Mouse (Mus musculus) heart, adult 9 months (tissue): ENCODE data around the gene Sos1.
A peak's percentile ranks its signal among the peaks of the same experiment; 100 is the strongest.

ENCODE experiments used
- DNase-seq, 2 experiments: peaks; one replicate each; pipeline ENCODE4 v3.0.0; 2022; ENCODE audit warnings: low spot score in 2 of 2

The Sos1 gene

DNA sequence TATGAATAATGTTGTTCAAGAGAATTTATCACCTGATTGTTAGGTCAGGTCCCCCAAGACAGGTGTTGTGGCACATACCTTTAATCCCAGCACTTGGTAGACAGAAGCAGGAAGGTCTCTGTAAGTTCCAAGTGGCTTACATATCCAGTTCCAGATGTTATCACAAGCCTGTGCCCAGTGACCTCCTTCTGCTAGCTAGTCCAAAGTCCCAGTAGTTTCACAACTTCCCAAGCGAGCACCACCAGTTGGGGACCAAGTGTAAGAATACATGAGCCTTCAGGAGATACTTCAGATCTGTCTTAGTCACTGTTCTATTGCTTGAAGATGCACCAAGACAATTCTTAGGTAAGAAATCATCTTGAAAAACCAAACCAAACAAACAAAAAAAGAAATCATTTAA is 13.6 kb upstream of the Sos1 start:
- DNase-seq: no peak

DNA sequence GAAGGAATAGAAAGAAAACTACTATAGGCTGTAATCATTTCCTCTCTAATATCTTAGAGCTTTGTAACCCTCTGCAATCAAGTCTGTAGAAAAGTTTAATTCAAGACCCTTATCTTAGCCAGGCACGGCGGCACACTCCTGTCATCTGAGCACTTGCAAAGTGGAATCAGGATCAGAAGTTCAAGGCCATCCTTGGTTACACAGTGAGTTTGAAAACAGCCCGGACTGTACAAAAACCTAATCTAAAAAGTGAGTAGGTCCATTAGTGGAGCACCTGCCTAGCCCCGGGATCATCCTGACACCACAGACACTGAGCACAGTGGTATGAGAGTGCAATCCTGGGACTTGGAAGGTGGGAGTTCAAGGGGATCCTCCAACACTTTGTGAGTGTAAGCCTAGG is 12.6 kb upstream of the Sos1 start:
- no peak for DNase-seq

DNA sequence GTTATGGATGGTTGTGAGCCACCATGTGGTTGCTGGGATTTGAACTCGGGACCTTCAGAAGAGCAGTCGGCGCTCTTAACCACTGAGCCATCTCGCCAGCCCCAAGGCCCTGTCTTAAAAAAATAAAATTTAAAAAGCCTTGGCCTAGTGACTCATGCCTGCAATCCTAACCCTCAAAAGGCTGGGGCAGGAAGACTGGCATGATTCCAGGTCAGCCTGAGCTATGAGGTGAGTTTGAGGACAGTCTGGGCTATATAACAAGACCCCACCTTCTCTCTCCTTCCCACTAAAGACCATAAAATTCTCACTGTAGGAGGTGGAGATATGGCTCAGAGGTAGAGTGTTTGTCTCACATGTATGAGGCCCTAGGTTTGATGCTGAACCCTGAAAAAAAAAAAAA is 12.0 kb upstream of the Sos1 start:
- no peak for DNase-seq

DNA sequence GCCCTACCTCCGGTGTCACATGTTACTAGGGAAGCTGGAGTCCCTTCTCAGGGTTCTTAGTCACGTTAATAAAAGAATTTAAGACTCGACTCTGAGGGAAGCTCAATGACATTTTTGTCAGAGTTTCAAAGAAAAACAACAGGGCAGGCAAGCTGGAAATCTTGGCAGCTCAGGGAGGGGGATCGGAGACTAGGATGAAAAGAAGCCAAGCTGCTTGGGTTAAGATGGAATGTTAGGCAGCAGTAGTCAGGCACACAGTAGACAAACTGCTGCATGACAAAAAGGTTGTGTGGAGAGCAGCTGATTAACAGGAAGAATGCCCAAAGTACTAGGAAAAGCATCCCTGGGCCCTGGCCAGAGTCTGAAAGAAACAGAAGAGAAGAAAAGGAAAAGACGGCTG is 9.9 kb upstream of the Sos1 start:
- DNase-seq: no peak

DNA sequence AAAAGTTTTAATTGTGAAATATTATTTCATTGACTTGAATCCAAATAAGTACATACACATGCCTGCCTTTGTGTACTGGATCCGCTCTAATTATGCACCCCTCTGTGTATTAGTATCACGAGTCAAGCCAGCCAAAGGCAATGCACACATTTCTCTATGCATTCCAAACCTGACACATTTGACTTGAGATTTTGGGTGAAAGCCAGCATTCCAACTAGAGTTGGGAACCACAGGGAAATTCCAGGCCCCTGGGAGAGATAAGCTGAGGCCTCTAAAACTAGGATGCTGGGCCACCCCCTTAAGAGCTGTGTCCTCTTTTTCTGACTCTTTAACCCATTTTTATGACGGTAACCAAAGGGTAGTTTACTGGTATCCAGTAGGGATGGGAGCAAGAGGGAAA is 8.7 kb upstream of the Sos1 start:
- no peak for DNase-seq

DNA sequence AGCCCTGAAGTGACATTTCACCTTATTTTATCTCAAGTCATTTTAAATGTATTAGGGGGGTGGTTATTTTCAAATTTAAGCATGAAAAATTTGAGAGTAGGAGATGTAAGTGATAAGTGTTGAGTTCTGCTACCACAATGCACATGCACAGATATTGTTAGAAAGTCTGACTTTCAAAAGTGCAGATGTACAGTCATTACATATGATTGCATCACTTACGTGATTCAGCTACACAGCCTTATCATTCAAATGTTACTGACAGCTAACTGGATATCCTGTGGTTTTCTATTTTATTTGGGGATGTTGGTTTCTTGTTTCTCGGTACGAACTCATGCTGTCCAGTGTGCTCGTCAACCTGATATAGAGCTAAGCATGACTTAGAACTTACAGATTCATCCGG is 4.9 kb upstream of the Sos1 start:
- no peak for DNase-seq

DNA sequence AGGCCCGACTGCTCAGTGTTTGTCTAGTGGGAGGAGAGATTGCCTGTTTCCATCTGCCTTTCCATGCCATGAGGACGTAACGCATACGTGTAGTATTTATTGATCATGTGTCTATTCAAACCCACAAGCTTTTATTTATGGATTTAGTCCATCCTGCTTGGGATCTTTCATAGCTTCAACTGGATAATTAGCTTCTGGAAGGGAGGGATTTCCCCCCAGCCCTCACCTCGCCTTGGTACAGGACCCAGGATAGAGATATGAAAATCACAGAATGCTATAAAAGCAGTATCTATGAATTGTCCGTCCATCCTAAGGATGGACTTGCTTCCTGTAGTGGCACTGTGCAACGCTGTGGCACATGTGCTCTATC is 587 bp upstream of the Sos1 start:
- DNase-seq: no peak

DNA sequence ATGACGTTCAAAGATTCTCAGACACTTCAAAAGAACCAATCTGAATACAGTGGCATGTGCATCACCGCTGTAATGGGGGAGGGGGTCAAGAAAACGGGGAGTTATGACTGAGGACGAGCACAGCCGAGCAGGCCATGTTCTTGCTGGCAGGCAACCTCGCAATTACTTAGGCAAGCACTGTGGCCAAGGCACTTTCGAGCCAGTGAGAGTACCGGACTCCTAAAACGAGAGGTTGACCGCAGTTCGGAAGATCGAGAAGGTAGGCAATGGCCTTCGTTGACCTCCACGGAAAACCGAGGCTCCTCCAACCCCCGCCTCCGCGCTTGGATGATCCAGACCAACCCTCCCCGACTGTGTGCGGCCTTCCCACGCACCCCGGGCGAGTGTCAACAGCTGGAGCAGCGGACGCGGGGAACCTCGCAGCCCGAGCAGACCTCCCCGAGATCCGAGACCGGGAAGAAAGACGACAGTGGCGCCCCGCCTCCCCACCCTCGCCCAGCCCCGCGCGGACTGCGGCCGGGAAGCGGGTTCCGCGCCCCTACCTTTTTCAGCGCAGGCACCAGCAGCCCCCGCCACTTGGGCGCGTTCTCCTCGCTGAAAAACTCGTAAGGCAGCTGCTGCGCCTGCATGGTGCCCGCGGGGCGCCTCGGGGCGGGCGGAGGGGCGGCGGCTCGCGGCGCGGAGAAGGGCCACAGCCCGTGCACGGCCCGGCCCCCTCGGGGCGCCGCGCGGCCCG is 790 bp downstream of the Sos1 start:
- DNase-seq: peak; percentile 48 to 52

DNA sequence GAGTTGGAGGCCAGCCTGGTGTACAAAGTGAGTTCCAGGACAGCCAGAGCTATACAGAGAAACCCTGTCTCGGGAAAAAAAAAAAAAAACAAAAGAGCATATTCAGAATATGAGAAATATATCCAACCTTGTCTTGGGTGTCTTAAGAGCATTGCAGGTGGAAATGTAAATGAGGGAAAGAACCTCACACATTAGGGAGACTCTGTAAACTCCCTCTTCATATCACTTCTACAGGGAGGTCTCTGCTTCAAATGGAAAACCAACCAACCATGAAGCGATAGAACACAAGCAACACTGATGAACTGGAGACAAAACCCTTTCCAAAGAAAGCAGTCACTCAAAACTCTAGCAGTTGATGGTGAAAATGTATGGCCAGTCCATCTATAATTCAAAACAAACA is 2.6 kb downstream of the Sos1 start:
- DNase-seq: no peak

DNA sequence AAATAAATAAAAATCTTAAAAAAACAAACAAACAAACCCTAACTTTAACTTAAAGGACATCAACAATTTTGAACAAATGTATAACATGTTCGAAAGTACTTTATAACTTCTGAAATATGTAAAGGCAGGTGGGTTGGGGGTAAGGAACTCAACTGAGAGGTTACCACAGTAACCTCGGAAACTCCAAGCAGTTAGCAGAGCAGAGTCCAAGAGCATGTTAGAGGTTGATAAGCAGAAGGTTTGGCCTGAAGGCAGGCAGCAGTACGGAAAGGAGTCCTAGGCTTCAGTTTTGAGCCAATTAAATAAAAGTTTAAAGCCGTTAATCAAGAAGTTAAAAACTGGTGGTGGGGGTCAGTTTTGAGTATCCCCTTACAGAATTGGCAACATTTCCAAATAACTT is 3.8 kb downstream of the Sos1 start:
- DNase-seq: no peak

DNA sequence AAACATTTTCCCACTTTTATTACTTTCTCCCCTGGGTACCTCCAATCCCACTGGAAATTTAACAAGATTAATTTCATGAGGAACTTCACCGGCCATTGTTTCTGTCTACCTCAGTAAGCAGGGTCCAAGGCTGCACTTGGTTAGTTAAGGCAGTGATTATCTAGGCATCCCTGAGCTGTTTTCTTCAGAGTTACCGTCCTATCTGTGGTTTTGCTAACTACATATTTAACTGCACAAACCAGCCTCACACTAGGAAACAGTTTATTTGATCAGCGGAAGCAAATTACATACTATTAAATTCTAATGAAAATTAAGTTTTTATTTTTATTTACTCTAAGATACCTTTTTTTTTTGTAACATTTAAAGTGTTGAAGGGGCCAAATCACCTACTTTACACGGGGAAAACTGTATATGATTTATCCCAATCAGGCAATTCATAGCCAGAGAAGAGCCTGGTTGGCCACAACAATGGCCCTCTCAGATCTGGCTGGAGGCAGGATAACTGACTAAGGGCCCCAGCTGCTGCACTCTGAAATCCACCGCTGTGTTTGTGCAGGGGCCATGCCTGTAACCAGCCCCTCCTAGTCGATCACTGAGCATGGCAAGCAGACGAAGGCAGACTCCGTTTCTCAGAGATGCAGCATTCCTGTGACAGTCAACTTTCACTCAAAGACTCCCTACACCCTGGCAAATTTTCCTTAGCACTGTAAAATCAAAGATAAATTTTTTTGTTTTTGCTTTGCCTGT is 9.0 kb downstream of the Sos1 start:
- DNase-seq: no peak

DNA sequence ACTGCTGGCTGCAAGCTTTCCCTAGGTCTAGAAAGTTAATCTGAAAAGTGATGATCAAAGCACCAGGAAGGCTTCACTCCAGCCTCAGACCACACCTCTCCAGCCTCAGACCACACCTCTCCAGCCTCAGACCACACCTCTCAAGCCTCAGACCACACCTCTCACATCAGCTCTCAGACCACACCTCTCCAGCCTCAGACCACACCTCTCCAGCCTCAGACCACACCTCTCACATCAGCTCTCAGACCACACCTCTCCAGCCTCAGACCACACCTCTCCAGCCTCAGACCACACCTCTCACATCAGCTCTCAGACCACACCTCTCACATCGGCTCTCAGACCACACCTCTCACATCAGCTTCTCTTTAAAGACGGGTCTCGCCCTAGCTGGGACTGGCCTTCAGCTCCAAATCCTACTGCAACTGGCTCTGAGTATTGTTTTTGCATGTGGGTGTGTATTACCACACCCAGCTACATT is 11.8 kb downstream of the Sos1 start:
- peak in 1 of 2 experiments; percentile 32 for DNase-seq

DNA sequence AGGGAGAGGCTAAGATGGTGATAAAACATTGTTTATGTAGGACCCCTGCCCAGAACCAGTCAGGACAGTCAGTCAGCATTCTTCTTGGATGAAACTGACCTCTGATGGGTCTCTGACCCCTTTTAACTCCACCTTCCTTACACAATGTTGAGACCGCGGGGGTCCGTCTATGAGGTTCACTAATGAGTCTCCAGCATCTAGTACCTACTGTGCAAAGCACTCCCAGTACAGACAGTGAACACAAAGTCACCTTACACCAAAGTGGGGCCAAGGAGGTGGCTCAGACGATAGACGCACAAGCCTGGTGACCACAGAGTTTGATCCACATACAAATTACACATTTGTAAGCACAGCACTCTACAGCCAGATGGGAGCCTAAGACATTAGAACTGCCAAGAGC is 20.0 kb downstream of the Sos1 start:
- DNase-seq: no peak

DNA sequence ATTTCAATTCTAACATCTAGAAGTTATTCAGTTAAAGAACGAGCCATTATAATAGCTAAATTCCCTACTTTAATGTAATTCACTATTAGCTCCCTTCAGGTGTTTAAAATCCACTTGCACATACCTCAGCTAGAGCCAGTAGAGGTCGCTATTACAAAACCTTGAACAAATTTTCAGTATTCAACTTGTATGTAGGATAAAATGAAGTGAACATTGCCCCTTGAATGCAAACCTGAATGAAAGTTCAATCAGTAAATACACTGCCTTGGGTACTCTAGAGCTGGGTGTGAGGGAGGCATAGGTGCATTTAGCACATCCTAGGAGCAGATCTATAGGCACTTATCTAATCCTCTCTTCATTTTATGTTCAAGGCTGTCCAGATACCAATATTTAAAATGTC is 24.6 kb downstream of the Sos1 start:
- DNase-seq: peak in 1 of 2 experiments; percentile 24

DNA sequence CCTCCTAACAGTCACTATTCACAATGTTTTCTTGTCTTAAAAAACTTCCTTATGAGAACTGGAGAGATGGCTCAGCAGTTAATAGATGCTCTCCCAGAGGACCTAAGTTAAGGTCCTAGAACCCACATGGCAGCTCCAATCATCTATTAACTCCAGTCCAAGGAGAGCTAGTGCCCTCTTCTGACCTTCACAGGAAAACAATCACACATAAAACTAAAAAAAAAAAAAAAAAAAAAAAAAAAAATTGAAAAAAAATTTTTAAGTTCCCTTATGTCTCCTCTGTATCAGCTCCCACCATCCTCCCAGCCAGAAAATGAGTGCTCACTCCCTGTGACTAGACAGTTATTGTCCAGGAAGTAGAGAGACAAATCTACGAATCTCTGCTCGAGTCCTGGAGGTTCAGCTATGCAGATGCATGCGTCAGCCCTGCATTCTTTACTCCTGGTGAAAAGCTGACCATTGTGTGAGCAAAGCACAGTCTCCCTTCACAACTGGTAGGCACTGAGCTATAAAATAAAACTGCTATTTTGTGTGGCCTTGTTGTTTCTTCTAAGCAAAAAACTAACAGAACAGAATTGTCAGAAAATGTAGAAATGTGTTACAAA is 29.7 kb downstream of the Sos1 start:
- DNase-seq: no peak

DNA sequence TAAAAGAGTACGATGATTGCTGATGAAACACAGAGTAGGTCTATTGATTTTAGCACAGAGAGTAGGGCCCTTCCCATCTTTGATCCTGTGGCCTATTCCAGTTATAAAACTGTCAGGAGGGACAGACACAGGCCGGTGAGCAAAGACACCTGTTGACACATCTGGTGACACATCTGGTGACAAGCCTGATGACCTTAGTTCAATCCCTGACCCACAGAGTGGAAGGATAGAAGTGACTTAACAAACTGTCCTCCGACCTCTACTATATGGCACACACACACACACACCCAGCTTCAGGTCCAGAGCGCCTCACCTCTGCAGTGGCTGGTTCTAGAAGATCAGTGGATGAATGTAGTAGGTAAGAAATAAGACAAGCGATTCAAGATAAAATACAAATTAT is 33.8 kb downstream of the Sos1 start:
- DNase-seq: no peak

DNA sequence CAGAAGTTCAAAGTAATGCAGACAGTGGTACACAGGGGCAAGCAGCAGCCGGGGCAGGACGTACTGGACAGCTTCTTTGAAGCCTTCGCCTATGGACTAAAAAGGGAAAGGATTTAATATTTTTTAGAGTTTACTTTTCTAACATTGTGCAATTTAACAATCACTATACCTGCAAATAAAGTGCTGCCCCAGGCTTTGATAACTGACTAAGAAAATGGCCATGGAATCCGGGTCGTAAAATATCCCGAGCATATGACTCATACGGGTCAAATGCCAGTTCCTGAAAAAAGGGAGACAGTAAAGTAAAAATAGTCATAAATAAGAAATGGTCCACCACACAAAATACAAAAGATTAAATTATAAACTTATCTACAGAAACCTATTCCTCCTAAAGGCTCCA is 34.8 kb downstream of the Sos1 start:
- DNase-seq: no peak

DNA sequence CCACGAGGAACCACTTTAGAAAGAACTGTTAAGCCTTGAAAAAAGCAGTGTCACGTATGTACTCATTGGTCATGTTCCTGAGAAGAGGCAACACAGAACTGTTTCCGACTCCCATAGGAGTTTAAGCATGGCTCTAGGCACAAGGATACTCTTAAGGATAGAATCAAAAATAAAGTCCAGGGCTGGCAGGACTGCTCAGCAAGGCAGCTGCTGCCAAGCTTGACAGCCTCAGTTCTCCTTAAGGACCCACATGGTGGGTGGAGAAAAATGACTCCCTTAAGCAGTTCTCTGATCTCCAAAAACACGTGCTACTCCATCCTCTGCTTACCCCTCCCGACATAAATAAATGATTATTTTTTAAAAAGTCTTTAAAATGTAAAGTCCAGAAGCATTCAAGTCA is 44.6 kb downstream of the Sos1 start:
- no peak for DNase-seq

DNA sequence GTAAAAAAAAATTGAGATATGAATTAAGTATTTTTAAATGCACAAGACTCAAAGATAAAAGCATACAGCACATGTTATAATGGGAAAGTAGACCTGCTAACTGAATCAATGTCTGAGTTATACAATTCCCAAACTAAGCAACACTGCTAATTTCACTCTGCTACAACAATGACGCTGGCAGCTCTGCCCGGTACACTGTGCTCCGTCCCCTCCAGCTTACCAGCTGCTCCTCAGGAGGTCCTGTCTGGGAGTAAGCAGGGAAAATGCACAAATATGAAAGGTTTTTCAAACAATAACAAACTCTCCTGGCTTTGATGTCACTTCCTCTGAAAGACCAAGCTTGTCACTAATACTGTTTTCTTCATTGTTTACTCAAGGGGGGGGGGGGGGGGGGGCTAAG is 45.8 kb downstream of the Sos1 start:
- no peak for DNase-seq

DNA sequence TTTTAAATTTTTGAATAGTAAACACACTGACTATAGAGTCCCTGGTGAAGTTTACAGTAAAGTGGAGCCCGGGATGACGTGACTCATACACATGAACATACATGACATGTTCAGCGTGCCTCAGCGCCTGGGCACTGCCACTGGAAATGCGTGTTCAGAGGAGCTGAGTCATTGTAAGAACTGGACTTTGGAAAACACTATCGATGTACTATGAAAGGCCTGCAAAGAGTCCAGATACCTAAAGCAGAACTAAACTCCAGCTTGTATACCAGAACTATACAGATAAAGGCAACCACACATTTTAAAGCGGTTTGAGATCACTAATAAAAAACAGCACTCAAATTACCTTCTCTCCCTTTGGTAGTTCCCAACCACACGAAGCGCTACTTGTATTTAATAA is 48.3 kb downstream of the Sos1 start:
- no peak for DNase-seq

DNA sequence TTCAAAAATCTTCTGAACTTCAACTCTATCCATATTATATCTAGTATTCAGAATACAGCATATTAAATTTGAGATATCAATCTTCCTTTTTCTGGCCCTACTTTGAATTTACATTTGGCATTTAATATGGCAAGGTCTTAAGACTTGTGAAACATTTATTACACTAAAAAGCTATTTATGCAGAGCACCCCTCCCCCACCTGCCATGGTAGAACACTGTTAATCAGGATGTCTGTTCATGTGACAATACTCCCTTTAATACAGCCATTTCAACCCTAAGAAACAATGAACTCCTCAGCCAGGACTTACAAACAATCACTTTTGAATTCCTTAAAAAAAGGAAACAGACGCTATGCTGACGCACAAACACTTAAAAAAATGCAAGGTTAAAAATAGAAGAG is 52.3 kb downstream of the Sos1 start:
- DNase-seq: peak; percentile 14 to 44

DNA sequence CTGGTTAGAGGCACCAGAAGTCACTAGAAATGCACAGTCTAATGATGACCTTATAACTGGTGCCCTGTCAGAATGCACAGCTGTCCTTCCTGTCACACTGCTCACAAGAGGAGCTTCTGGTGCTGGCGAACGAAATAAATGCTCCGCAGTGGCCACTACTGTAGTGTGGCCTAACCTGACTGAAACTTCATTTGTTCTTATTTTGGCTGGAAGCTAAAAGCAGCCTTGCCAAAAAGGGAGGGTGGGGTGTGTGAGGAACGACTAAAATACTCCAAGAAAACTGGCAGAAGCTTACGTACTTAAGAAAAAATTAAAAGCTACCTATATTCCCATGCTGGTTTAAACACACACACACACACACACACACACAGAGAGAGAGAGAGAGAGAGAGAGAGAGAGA is 53.4 kb downstream of the Sos1 start:
- DNase-seq: peak; percentile 34 to 43

DNA sequence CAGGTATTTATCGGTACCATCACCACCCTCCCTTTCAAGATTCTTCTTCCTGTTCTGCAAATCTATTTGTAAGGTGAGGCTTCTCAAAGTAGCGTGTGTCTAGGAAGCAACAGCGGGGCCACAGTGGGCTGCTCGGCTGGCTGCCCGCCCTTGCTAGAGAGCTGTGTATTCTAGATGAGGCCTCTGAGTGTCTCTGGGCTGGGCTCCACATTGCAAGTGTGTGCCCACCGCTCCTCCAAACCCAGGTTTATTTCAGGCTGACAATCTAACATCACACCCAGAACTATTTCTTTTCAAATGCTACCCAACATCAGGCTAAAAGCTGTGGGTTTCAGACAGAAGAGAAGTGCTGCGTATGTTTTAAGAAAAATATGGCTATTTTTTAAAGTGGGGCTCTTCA is 54.1 kb downstream of the Sos1 start:
- no peak for DNase-seq
